Mouse (Mus musculus) liver, postnatal 0 days (tissue): ENCODE measurements around the gene Yju2. TPM values are rescaled to one million over a fixed set of nuclear protein-coding genes. Genes with fewer than 3 reads are reported as not detected.

ENCODE experiments used
- ATAC-seq: fragments of 200-750 bp; cut with Nextera tagmentation; 2 replicates; pipeline ENCODE4 v1.8.0; 2017; ENCODE audit warnings: mild to moderate bottlenecking, moderate library complexity
- DNase-seq: peaks from one replicate; pipeline ENCODE4 v3.0.0-alpha.2; 2016
- H3K27ac ChIP-seq: fragments of 300-500 bp; sonication (generic); 2 replicates; pipeline ENCODE4 v1.5.1; 2014; ENCODE audit warnings: antibody characterized with exemption, moderate library complexity, mild to moderate bottlenecking, low read depth
- H3K27me3 ChIP-seq: fragments of 300-500 bp; sonication (generic); 2 replicates; pipeline ENCODE4 v1.6.1; 2014; ENCODE audit warnings: low read length, control low read depth, mixed read lengths; ENCODE audit not compliant: insufficient read depth
- H3K36me3 ChIP-seq: fragments of 300-500 bp; sonication (generic); replicated peaks from 2 replicates; pipeline ENCODE4 v1.6.1; 2014; ENCODE audit warnings: mild to moderate bottlenecking, control low read depth, low read length, moderate library complexity, mixed read lengths; ENCODE audit not compliant: insufficient read depth
- H3K4me1 ChIP-seq: fragments of 300-500 bp; sonication (generic); 2 replicates; pipeline ENCODE4 v1.6.1; 2014; ENCODE audit warnings: antibody characterized with exemption, mild to moderate bottlenecking, control low read depth; ENCODE audit not compliant: insufficient read depth
- H3K4me2 ChIP-seq: fragments of 300-500 bp; sonication (generic); 2 replicates; pipeline ENCODE4 v1.6.1; 2014; ENCODE audit warnings: low read depth, mild to moderate bottlenecking, low read length, moderate library complexity, mixed read lengths
- H3K4me3 ChIP-seq: fragments of 300-500 bp; sonication (generic); 2 replicates; pipeline ENCODE4 v1.5.1; 2014; ENCODE audit warnings: low read depth, low read length
- H3K9ac ChIP-seq: fragments of 300-500 bp; sonication (generic); replicated peaks from 2 replicates; pipeline ENCODE4 v1.6.1; 2014; ENCODE audit warnings: mild to moderate bottlenecking, moderate library complexity
- H3K9me3 ChIP-seq: fragments of 300-500 bp; sonication (generic); 2 replicates; pipeline ENCODE4 v1.6.1; 2016; ENCODE audit warnings: mild to moderate bottlenecking, control low read depth, low read length, mixed read lengths
- CTCF ChIP-seq: sonication (generic); IDR thresholded peaks from 2 replicates; pipeline ENCODE4 v1.5.1; 2016; ENCODE audit warnings: antibody characterized with exemption, low read depth
- EP300 ChIP-seq: IDR thresholded peaks from 2 replicates; pipeline ENCODE4 v1.6.1; 2016; ENCODE audit warnings: antibody characterized with exemption, low read depth, mild to moderate bottlenecking
- WGBS: fragments of 180-500 bp; shearing (Covaris S2); extraction: QIAGEN DNeasy Blood & Tissue Kit; methylation state at CpG from one replicate; pipeline ENCODE4 v1.1.7; 2014; ENCODE audit not compliant: insufficient replicate concordance; 5-methylcytosine and 5-hydroxymethylcytosine counted together
- polyA plus RNA-seq: library from polyadenylated mRNA; unstranded; fragments of >200 nt; fragmentation: Nextera tagmentation; extraction: Ambion mirVana; gene quantifications from 2 replicates; pipeline ENCODE4 v1.2.1, GENCODE M21; 2015

Gene Yju2
- polyA plus RNA-seq, 1 experiment from 2014 or later, result 7.1 TPM

DNA sequence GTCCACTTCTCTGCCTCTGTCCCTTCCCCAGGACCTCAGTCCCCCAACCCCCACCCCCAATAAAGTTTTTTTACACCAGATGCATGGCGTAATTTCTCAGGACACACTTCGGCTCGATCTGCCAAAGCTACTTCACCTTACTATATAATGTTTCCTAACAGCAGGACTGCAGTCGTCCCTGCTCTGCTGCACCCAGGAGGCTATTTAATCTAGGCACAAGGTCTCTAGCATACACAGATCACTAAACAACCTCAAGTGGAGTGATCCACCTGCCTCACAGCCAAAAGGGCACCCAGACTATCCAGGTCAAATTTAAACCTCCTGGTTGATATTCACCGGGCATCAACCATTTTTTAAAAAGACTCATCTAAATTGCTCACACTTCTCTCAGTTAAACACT lies 13.2 kb upstream of the Yju2 start:
- TF ChIP-seq CTCF, result no peak
- H3K4me1 ChIP-seq, result peaks cover 6% of the 10 kb centered on the region; the same call in 1 of the 2 replicates
- H3K9me3 ChIP-seq, result no peaks in the 10 kb centered on the region
- no peaks in the 10 kb centered on the region for H3K27me3 ChIP-seq
- ATAC-seq, result no peak
- peak overlapping the region; percentile 82 for H3K4me2 ChIP-seq
- 29% methylated on average over 5 of the region's 5 CpGs for WGBS
- peak overlapping the region; percentile 54 for H3K4me3 ChIP-seq
- H3K9ac ChIP-seq, result peak overlapping the region; percentile 76
- no peak for DNase-seq
- H3K27ac ChIP-seq, result peak overlapping the region; percentile 94
- no peaks in the 10 kb centered on the region; the same call in 1 of the 2 replicates for H3K36me3 ChIP-seq

- Histone ChIP-seq H3K4me2 (no peak overlapping the region), H3K4me1 (peaks cover 6% of the 10 kb centered on the region; the same call in 1 of the 2 replicates), H3K27ac (no peak overlapping the region), H3K9ac (no peak overlapping the region), H3K27me3 (no peaks in the 10 kb centered on the region), H3K36me3 (no peaks in the 10 kb centered on the region), H3K4me3 (no peak overlapping the region), H3K9me3 (no peaks in the 10 kb centered on the region)
- ATAC-seq (no peak), DNase-seq (no peak)
- no peak for TF ChIP-seq EP300
- 85% methylated on average over 4 of the region's 4 CpGs for WGBS
Measured at GRCm38 (mm10) chr17:55948647-55949046, 10.3 kb upstream of the Yju2 start.

DNA sequence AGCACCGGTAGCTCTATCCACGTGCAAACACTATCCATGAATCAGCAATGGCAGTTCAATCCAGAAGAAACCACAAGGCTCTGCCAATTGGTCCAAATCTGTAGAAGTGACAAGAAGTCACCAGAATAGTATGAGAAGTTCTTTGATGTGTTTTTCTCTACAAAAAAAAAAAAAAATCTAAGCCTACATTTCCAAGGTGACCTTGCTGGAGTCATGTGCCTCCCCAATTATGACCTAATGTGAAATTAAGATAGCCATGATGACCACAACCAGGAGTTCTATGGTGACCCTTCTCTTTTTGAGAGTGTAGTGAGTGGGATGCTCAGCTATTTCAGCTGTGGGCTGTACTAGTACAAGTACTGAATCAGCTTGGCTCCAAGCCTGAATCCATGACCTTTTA lies 9.5 kb upstream of the Yju2 start, which contains the start of gene Zfp119b:
TSS of gene Zfp119b (minus strand) at position 101 of the 400 bp plus-strand sequence.
- no peaks in the 10 kb centered on the region for H3K36me3 ChIP-seq
- H3K4me3 ChIP-seq, result no peak within 1 kb of the TSS
- TF ChIP-seq EP300 (no peak), CTCF (no peak)
- no peak for DNase-seq
- H3K4me1 ChIP-seq, result peaks cover 6% of the 10 kb centered on the region; the same call in 1 of the 2 replicates
- no peaks in the 10 kb centered on the region for H3K9me3 ChIP-seq
- no peak within 1 kb of the TSS for H3K4me2 ChIP-seq
- H3K27ac ChIP-seq, result no peak within 1 kb of the TSS
- ATAC-seq, result no peak
- 74% methylated on average over 2 of the region's 2 CpGs for WGBS
- H3K27me3 ChIP-seq, result no peaks in the 10 kb centered on the region
- H3K9ac ChIP-seq, result no peak within 1 kb of the TSS

DNA sequence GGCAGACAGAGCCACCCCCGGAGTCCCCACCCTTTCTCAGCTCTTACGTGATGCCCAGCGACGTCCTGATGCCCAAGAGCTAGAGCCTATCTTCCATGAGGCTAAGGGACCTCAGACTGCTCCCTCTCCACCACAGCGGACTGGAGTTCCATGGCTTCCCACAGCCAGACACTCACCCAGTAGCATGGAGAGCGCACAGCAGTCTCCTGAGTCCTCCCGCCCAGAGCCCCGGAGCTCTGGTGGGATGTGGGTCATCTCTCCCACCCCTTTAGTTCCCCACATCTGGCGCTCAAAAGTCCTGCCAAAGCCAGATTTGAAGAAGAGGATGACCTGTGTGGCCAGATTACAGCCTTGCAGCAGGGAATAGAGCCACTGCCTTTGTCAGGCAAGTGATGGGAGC lies 8.3 kb upstream of the Yju2 start:
- 74% methylated on average over 9 of the region's 9 CpGs for WGBS
- H3K4me3 ChIP-seq, result no peak overlapping the region
- no peaks in the 10 kb centered on the region for H3K36me3 ChIP-seq
- TF ChIP-seq CTCF (no peak), EP300 (no peak)
- no peak overlapping the region for H3K4me2 ChIP-seq
- no peak for ATAC-seq
- H3K4me1 ChIP-seq, result peaks cover 6% of the 10 kb centered on the region; the same call in 1 of the 2 replicates
- no peaks in the 10 kb centered on the region for H3K9me3 ChIP-seq
- DNase-seq, result no peak
- no peak overlapping the region for H3K9ac ChIP-seq
- H3K27me3 ChIP-seq, result no peaks in the 10 kb centered on the region
- H3K27ac ChIP-seq, result no peak overlapping the region

DNA sequence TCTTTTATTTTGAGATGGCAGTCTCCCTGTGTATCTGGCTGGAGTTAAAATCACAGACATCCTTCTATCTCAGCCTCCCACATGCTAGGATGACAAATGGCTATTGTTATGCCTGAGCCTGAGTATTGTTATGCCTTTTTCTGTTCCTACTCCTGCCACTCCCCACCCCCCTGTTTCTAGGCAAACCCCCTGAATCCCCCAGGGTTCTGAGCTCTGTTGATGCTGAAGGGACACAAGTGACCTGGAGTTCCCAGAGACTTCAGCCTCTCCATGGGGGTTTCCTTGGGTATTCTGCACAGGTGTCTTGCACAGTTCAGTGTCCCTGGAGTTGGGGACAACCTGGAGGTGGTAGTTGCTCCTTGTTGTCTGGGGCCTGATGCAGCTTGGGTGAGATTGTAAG lies 6.9 kb upstream of the Yju2 start:
- H3K27me3 ChIP-seq, result no peaks in the 10 kb centered on the region
- H3K27ac ChIP-seq, result peak overlapping the region; percentile 76
- ATAC-seq (no peak), DNase-seq (no peak)
- H3K4me1 ChIP-seq, result peaks cover 7% of the 10 kb centered on the region
- H3K4me3 ChIP-seq, result 0 out of 2 replicates have a peak overlapping the region, but pooled peaks have one; percentile 13
- H3K4me2 ChIP-seq, result peak overlapping the region; percentile 47
- H3K9me3 ChIP-seq, result no peaks in the 10 kb centered on the region
- H3K36me3 ChIP-seq, result no peaks in the 10 kb centered on the region
- H3K9ac ChIP-seq, result no peak overlapping the region
- TF ChIP-seq EP300, result no peak
- no peak for TF ChIP-seq CTCF

DNA sequence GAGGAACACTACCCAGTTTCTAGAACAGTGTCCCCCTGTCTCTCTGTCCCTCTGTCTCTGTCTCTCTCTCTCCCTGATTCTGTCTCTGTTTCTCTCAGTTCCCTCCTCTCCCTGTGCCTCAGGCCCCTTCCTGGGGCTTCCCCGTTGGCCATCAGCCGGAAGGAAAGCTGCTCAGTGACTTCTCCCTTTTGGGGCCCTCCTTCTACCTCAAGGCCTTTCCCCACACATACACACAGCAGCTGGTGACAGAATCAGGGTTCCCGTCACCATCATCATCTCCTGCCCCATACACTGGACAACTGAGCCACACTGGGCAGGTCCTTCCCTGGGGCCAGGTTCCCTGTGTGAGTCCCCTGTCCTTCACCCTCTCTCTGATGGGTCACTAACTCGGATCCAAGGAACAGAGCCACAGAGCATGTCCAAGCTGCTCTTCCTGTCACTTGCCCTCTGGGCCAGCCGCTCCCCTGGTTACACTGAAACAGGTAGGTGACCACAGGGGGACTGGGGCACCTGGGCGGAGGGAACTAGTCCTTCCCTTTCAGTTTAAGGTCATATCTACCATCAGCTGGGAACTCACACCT lies 6.4 kb upstream of the Yju2 start, which contains the start of gene Ebi3:
TSS of gene Ebi3 (plus strand) at position 194 of the 581 bp plus-strand sequence.
- Histone ChIP-seq H3K4me2 (peak within 1 kb of the TSS; percentile 47), H3K9me3 (no peaks in the 10 kb centered on the region), H3K9ac (no peak within 1 kb of the TSS), H3K27me3 (no peaks in the 10 kb centered on the region), H3K4me1 (peaks cover 10% of the 10 kb centered on the region), H3K4me3 (0 out of 2 replicates have a peak within 1 kb of the TSS, but pooled peaks have one; percentile 13), H3K27ac (peak within 1 kb of the TSS; percentile 76), H3K36me3 (no peaks in the 10 kb centered on the region)
- DNase-seq (peak; percentile 41), ATAC-seq (peak; percentile 60)
- no peak for TF ChIP-seq EP300
- TF ChIP-seq CTCF, result no peak
- WGBS, result 39% methylated on average over 6 of the region's 6 CpGs
